Mouse (Mus musculus) CH12.LX (cell line): ENCODE results near the gene Dmd. TPM values are rescaled to one million over a fixed set of nuclear protein-coding genes. Genes with fewer than 3 reads are reported as not detected.

Source experiments
- DNase-seq: peaks from one replicate; pipeline ENCODE4 v3.0.0-alpha.2; 2013; ENCODE audit errors: extremely low read depth
- H3K27ac ChIP-seq: 2 replicates; pipeline ENCODE4 v1.5.1; 2012; ENCODE audit warnings: low read depth, mild to moderate bottlenecking, control low read depth, moderate library complexity; ENCODE audit not compliant: insufficient read depth
- H3K27me3 ChIP-seq: replicated peaks from 2 replicates; pipeline ENCODE3; 2012; ENCODE audit warnings: inconsistent platforms
- H3K36me3 ChIP-seq, 2 experiments: replicated peaks in 1 of 2; 2 replicates each; pipeline versions ENCODE3 to v1.6.1; 2012; ENCODE audit warnings: inconsistent platforms in 1 of 2, low read length in 1 of 2, mild to moderate bottlenecking in 1 of 2, mixed read lengths in 1 of 2, moderate library complexity in 1 of 2; ENCODE audit not compliant: control insufficient read depth in 1 of 2, insufficient read depth in 1 of 2
- H3K4me1 ChIP-seq, 2 experiments: 2 replicates each; pipeline ENCODE4 v1.6.1; 2012; ENCODE audit warnings: inconsistent platforms in 1 of 2, moderate library complexity in 1 of 2; ENCODE audit not compliant: insufficient read depth in 2 of 2, control insufficient read depth in 1 of 2
- H3K4me2 ChIP-seq: 2 replicates; pipeline ENCODE4 v1.6.1; 2012; ENCODE audit warnings: low read depth, mild to moderate bottlenecking, control low read depth; ENCODE audit not compliant: poor library complexity, insufficient read depth, severe bottlenecking
- H3K4me3 ChIP-seq, 3 experiments: fragments of 150-350 bp in 1 of 3; sonication (generic) in 1 of 3; replicated peaks in 1 of 3; 2 replicates each; pipeline versions ENCODE3 to v1.5.1; 2011 to 2012; ENCODE audit warnings: low read depth in 2 of 3, low read length in 2 of 3, mild to moderate bottlenecking in 2 of 3, moderate library complexity in 2 of 3, control low read depth in 1 of 3, improper control_type of control experiment in 1 of 3, inconsistent platforms in 1 of 3, mixed read lengths in 1 of 3; ENCODE audit not compliant: poor library complexity in 1 of 3
- H3K79me2 ChIP-seq: replicated peaks from 2 replicates; pipeline ENCODE4 v1.6.1; 2012; ENCODE audit warnings: mild to moderate bottlenecking, moderate library complexity; ENCODE audit not compliant: control insufficient read depth, poor library complexity, insufficient read depth, severe bottlenecking; ENCODE audit errors: extremely low read depth
- H3K9ac ChIP-seq: 2 replicates; pipeline ENCODE4 v1.6.1; 2012; ENCODE audit warnings: low read depth, mild to moderate bottlenecking, control low read depth, moderate library complexity; ENCODE audit not compliant: insufficient read depth
- H3K9me3 ChIP-seq: replicated peaks from 2 replicates; pipeline ENCODE3; 2012; ENCODE audit warnings: low read length, inconsistent platforms, mixed read lengths
- BHLHE40 ChIP-seq: IDR thresholded peaks from 2 replicates; pipeline ENCODE4 v1.6.1; 2011; ENCODE audit warnings: mild to moderate bottlenecking, low read depth, low read length, improper control_type of control experiment
- EP300 ChIP-seq: IDR thresholded peaks from 2 replicates; pipeline ENCODE4 v1.6.1; 2011; ENCODE audit warnings: low read length, improper control_type of control experiment
- GABPA ChIP-seq: IDR thresholded peaks from 2 replicates; pipeline ENCODE4 v1.6.1; 2012; ENCODE audit warnings: low read depth, low read length, improper control_type of control experiment, inconsistent platforms; ENCODE audit not compliant: insufficient replicate concordance
- IRF4 ChIP-seq: IDR thresholded peaks from 2 replicates; pipeline ENCODE4 v1.6.1; 2014; ENCODE audit warnings: low read depth, mild to moderate bottlenecking, inconsistent platforms, low read length, improper control_type of control experiment
- JUN ChIP-seq: IDR thresholded peaks from 2 replicates; pipeline ENCODE4 v1.6.1; 2011; ENCODE audit warnings: low read depth, mild to moderate bottlenecking, low read length, improper control_type of control experiment, moderate library complexity; ENCODE audit not compliant: insufficient read depth
- MXI1 ChIP-seq: IDR thresholded peaks from 2 replicates; pipeline ENCODE4 v1.6.1; 2011; ENCODE audit warnings: mild to moderate bottlenecking, low read depth, low read length, improper control_type of control experiment
- MYC ChIP-seq: IDR thresholded peaks from 2 replicates; pipeline ENCODE4 v1.6.1; 2011; ENCODE audit warnings: low read depth, mild to moderate bottlenecking, improper control_type of control experiment, low read length
- NELFE ChIP-seq: IDR thresholded peaks from 2 replicates; pipeline ENCODE4 v1.6.1; 2011; ENCODE audit warnings: low read depth, low read length, improper control_type of control experiment
- PAX5 ChIP-seq: IDR thresholded peaks from 2 replicates; pipeline ENCODE4 v1.6.1; 2012; ENCODE audit warnings: low read length, inconsistent platforms, mixed read lengths
- POLR2AphosphoS2 ChIP-seq: IDR thresholded peaks from 2 replicates; pipeline ENCODE4 v1.6.1; 2011; ENCODE audit warnings: low read depth, low read length, improper control_type of control experiment
- RCOR1 ChIP-seq: conservative IDR thresholded peaks from 2 replicates; pipeline ENCODE4 v1.6.1; 2012; ENCODE audit warnings: low read depth, mild to moderate bottlenecking, inconsistent platforms, low read length, improper control_type of control experiment
- SIN3A ChIP-seq: IDR thresholded peaks from 2 replicates; pipeline ENCODE4 v1.6.1; 2012; ENCODE audit warnings: low read length, improper control_type of control experiment, inconsistent platforms
- SMC3 ChIP-seq: IDR thresholded peaks from 2 replicates; pipeline ENCODE4 v1.6.1; 2011; ENCODE audit warnings: low read depth, low read length, improper control_type of control experiment
- USF1 ChIP-seq: IDR thresholded peaks from 2 replicates; pipeline ENCODE4 v1.6.1; 2014; ENCODE audit warnings: low read depth, mild to moderate bottlenecking, inconsistent platforms, low read length, improper control_type of control experiment
- USF2 ChIP-seq: conservative IDR thresholded peaks from 2 replicates; pipeline ENCODE4 v1.6.1; 2011; ENCODE audit warnings: low read depth, low read length, improper control_type of control experiment
- ZKSCAN1 ChIP-seq: IDR thresholded peaks from 2 replicates; pipeline ENCODE4 v1.6.1; 2012; ENCODE audit warnings: low read depth, inconsistent platforms, low read length, improper control_type of control experiment, borderline replicate concordance
- ZNF384 ChIP-seq: IDR thresholded peaks from 2 replicates; pipeline ENCODE4 v1.6.1; 2012; ENCODE audit warnings: low read depth, low read length, improper control_type of control experiment, inconsistent platforms
- dilution Hi-C: fragments of 300-500 bp; cut with MboI; formaldehyde crosslinking; loops from 2 replicates; pipeline ENCODE4 v1.14.3; 2020; ENCODE audit warnings: low sequenced_read_pairs; ENCODE audit not compliant: extremely low pct_unique_long_range_greater_than_20kb, extremely low pct_ligation_motif_present
- in situ Hi-C: fragments of 300-500 bp; cut with MboI; formaldehyde crosslinking; loops from 3 replicates; pipeline ENCODE4 v1.14.3; 2019; ENCODE audit warnings: low sequenced_read_pairs, low pct_ligation_motif_present, low pct_unique_long_range_greater_than_20kb, mixed read lengths
- polyA plus RNA-seq: library from polyadenylated mRNA; unstranded; fragments of >175 nt; gene quantifications from 2 replicates; pipeline ENCODE4 v1.2.1, GENCODE M21; 2012; ENCODE audit warnings: low read depth; ENCODE audit not compliant: insufficient read length
- total RNA-seq, 2 experiments: library from RNA; depleted of rRNA; stranded (reverse); fragments of 300-350 nt in 1 of 2; fragments of >200 nt in 1 of 2; gene quantifications; 2 replicates each; pipeline ENCODE4 v1.2.3; 2012 to 2014

Dmd gene
- total and polyA plus RNA-seq, 3 experiments = 0.81 to 2.7 (median 2.1) TPM

- no peak for DNase-seq
- in situ Hi-C loops (no loop called here), dilution Hi-C loops (no loop called here)
- no peaks in the 10 kb centered on the region for H3K79me2 ChIP-seq
- H3K27ac ChIP-seq = no peak overlapping the region
- H3K27me3 ChIP-seq = no peaks in the 10 kb centered on the region
- no peaks in the 10 kb centered on the region for H3K4me1 ChIP-seq
- no peak overlapping the region for H3K9ac ChIP-seq
- no peaks in the 10 kb centered on the region for H3K9me3 ChIP-seq
- H3K4me2 ChIP-seq = no peak overlapping the region
- no peak for TF ChIP-seq POLR2AphosphoS2
- no peak for TF ChIP-seq BHLHE40
- no peak for TF ChIP-seq ZNF384
- no peak for TF ChIP-seq RCOR1
- TF ChIP-seq IRF4 = no peak
- TF ChIP-seq SIN3A = no peak
- TF ChIP-seq EP300 = no peak
- no peak for TF ChIP-seq GABPA
- TF ChIP-seq SMC3 = no peak
- no peaks in the 10 kb centered on the region for H3K36me3 ChIP-seq
- no peak overlapping the region for H3K4me3 ChIP-seq
Observed at GRCm38 (mm10) chrX:85049593-85049992, 2100.9 kb downstream of the Dmd start.

GRCm38 (mm10) chrX:85073602-85074001 is 2124.9 kb downstream of the Dmd start:
- TF ChIP-seq JUN (no peak), MYC (no peak), ZKSCAN1 (no peak), NELFE (no peak), USF2 (no peak)
- TF ChIP-seq, all 38 proteins: peak for 0
- H3K9ac ChIP-seq = no peak overlapping the region
- H3K4me1 ChIP-seq = no peaks in the 10 kb centered on the region
- no peak overlapping the region for H3K4me3 ChIP-seq
- no peak for DNase-seq
- H3K27me3 ChIP-seq = no peaks in the 10 kb centered on the region
- in situ Hi-C loops = no loop called here
- no peak overlapping the region for H3K4me2 ChIP-seq
- no peaks in the 10 kb centered on the region for H3K9me3 ChIP-seq
- dilution Hi-C loops = no loop called here
- no peak overlapping the region for H3K27ac ChIP-seq
- H3K36me3 ChIP-seq = no peaks in the 10 kb centered on the region
- no peaks in the 10 kb centered on the region for H3K79me2 ChIP-seq

GRCm38 (mm10) chrX:85076845-85077244 is 2128.2 kb downstream of the Dmd start:
- dilution Hi-C loops (no loop called here), in situ Hi-C loops (no loop called here)
- Histone ChIP-seq H3K4me2 (no peak overlapping the region), H3K79me2 (no peaks in the 10 kb centered on the region), H3K4me3 (no peak overlapping the region), H3K9ac (no peak overlapping the region), H3K27me3 (no peaks in the 10 kb centered on the region), H3K9me3 (no peaks in the 10 kb centered on the region), H3K36me3 (no peaks in the 10 kb centered on the region), H3K4me1 (peaks cover 0 to 2% of the 10 kb centered on the region in 2 experiments; a peak in 1 of 4 replicates), H3K27ac (no peak overlapping the region)
- no peak for TF ChIP-seq SMC3
- no peak for TF ChIP-seq MXI1
- TF ChIP-seq PAX5 = no peak
- TF ChIP-seq ZNF384 = no peak
- no peak for TF ChIP-seq USF1
- TF ChIP-seq EP300 = no peak
- no peak for DNase-seq
